Mouse (Mus musculus): ENCODE data around the gene A630073D07Rik.
"Not testable (repeated sequence)": the region's sequence is repeated elsewhere in the genome, so short reads cannot be mapped to it uniquely, and the experiment has no call there.

Gene A630073D07Rik

GRCm38 (mm10) chr6:132651426-132651825, at the start of gene A630073D07Rik:
Gene A630073D07Rik (minus strand): TSS chr6:132651526.
- TF ChIP-seq GATA4 (IDR thresholded peaks at IDR 0.05; ENCODE audit: insufficient replicate concordance, low read length), result no peak

- no peak for TF ChIP-seq GATA4 (IDR thresholded peaks at IDR 0.05; ENCODE audit: insufficient replicate concordance, low read length)
Observed at GRCm38 (mm10) chr6:132700907-132701306, 49.6 kb upstream of the A630073D07Rik start, which contains the start of gene Tas2r121. Gene Tas2r121 (minus strand): TSS chr6:132701007.

- no peak for TF ChIP-seq GATA4 (IDR thresholded peaks at IDR 0.05; ENCODE audit: insufficient replicate concordance, low read length)
Observed at GRCm38 (mm10) chr6:132656653-132657052, 5.3 kb upstream of the A630073D07Rik start, which contains the start of gene Tas2r120. Gene Tas2r120 (plus strand): TSS chr6:132656953.

GRCm38 (mm10) chr6:132649399-132649798, 1.9 kb downstream of the A630073D07Rik start:
- no peak for TF ChIP-seq GATA4 (IDR thresholded peaks at IDR 0.05; ENCODE audit: insufficient replicate concordance, low read length)

DNA sequence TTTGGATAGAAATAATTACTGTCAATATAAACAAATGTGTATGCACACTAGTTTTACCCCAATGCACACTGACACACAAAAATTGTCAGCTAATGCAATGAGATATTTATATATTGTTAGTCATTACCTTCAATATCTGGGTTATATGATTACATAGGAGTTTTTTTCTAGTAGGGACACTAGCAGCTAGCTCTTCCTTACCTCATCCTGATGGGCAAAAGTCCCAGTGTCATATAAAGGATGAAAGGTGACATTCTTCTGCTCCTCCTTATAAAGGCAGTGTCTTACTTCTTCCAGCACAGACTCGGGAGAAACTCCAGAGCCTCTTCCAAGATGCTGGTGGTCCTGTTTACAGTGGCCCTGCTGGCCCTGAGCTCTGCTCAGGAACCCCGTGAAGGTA, 55.7 kb downstream of the A630073D07Rik start, which contains the start of gene Prp2:
Gene Prp2 (plus strand): TSS at position 301 of the 400 bp plus-strand sequence.
- TF ChIP-seq GATA4 (IDR thresholded peaks at IDR 0.05; ENCODE audit: insufficient replicate concordance, low read length), result not testable (repeated sequence)
